Mouse (Mus musculus) stomach, postnatal 0 days (tissue): ENCODE measurements around the gene Actn1.
A peak's percentile ranks its signal among the peaks of the same experiment; 100 is the strongest.

ENCODE experiments used
- CTCF ChIP-seq: IDR thresholded peaks from 2 replicates; pipeline ENCODE4 v1.5.1; 2016; ENCODE audit warnings: antibody characterized with exemption, low read depth, mild to moderate bottlenecking, moderate library complexity
- EP300 ChIP-seq: optimal IDR thresholded peaks from 2 replicates; pipeline ENCODE3; 2016; ENCODE audit warnings: antibody characterized with exemption

GRCm38 (mm10) chr12:80153078-80153477 is 107.1 kb downstream of the Actn1 start:
- no peak for TF ChIP-seq EP300
- peak; percentile 39 for TF ChIP-seq CTCF
